Mouse (Mus musculus) cerebellum, adult 8-10 months (tissue): Measurements from ENCODE around the gene Ankrd39.
"Not testable (repeated sequence)": the region's sequence is repeated elsewhere in the genome, so short reads cannot be mapped to it uniquely, and the experiment has no call there.

Experiments
- DNase-seq: peaks from one replicate; pipeline ENCODE4 v3.0.0; 2022

Gene Ankrd39

GRCm38 (mm10) chr1:36551904-36552303, 4.7 kb upstream of the Ankrd39 start:
- DNase-seq = no peak

DNA sequence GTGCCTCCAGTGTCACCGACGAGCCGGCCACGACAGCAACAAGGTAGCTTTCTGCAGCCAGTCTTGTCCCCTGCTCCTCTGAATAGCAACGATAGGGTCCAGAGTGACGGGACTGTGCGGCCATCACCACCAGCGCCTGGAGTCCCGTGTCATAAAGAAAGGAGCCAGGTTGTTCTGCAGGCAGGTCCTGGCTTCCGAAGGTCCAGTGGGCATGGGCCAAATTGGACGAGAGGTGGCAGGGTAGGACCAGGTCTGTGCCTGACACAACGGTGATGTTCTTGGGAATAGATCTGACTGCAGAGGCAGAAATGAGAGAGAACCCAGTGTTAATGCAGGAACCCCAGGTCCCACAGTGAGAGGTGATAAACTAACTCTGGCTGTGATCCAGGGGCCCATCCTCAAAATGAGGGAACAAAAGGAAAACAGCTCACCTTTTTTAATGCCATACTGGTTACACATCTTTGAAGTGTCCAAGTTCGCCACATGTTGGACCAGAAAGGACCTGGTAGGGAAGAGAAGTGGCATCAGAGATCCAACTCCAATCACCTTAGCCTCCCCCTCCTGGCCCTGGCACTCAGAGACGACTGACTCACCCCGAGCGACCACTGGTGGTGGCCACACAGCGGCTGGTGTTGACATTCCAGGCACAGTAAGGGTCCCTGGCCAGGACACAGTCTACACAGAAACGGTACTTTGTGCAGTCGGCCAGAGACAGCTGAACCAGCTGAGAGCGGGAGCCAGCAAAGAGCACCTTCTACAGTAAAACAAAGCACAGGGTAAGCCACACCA, 3.0 kb upstream of the Ankrd39 start:
- DNase-seq = peak; percentile 51

GRCm38 (mm10) chr1:36549491-36549890, 2.2 kb upstream of the Ankrd39 start:
- DNase-seq = no peak

- no peak for DNase-seq
Observed at GRCm38 (mm10) chr1:36548771-36549170, 1.5 kb upstream of the Ankrd39 start.

- DNase-seq = no peak
Observed at GRCm38 (mm10) chr1:36547981-36548598, 845 bp upstream of the Ankrd39 start.

- DNase-seq = no peak
Observed at GRCm38 (mm10) chr1:36545845-36546600, 1.2 kb downstream of the Ankrd39 start.

DNA sequence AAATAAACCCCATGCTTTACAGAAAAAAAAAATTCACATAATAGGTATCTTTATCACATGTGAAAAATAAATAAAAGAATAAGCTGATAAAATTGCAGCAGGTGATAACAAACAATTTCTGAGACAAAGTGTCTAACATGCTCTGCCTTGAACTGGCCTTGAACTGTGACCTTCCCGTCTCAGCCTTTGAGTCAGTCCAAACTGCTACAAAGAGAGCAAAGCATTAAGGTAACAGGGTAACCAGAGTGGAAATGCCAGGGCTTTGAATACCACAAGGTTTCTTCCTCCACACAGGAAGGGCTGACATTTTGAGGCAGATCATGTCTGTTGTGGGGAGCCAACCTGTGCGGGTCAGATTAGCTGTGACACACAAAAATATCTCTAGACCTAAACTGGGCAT, 1.9 kb downstream of the Ankrd39 start:
- no peak for DNase-seq

- no peak for DNase-seq
Observed at GRCm38 (mm10) chr1:36542925-36543324, 4.3 kb downstream of the Ankrd39 start.

GRCm38 (mm10) chr1:36541844-36542243, 5.4 kb downstream of the Ankrd39 start:
- peak; percentile 58 for DNase-seq

GRCm38 (mm10) chr1:36540807-36541206, 6.4 kb downstream of the Ankrd39 start:
- no peak for DNase-seq

DNA sequence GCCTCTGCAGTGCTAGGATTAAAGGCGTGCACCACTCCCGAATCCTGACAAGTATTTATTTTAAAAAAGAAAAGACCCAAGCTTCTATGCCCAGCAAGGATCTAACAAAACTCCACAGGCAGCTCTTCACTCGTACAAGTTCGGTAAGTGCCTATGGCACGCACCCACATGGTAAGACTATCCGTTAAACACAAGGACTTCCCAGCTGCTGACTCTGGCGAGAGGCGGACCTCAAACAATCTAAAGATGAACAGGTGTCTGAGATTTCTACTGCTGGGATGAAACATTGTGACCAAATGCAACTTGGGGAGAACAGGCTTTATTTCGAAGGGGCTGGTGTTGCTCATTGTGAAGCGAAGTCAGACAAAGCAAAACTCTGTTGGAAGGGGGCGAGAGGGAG, 7.1 kb downstream of the Ankrd39 start:
- DNase-seq = no peak

DNA sequence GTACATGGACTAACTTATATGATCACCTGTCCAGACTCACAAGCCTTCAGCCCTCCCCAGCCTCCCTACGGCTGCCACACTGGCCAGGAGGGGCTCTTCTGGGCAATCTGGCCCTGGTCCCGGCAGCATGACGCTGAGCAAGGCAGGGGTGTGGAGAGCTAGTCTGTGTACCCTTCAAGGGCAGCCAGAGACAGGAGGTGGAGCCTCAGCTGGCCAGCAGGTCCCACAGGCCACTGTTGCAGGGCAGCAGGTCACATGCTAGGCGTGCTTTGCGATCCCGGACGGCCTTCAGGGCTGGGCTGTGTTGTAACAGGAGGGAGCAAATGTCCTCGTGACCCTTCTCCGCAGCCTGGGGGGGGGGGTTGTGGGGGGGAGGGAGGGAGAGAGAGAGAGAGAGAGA, 8.1 kb downstream of the Ankrd39 start, which contains the start of gene Gm42417:
Gene Gm42417 (minus strand): TSS at position 244 of the 400 bp plus-strand sequence.
- DNase-seq = no peak

DNA sequence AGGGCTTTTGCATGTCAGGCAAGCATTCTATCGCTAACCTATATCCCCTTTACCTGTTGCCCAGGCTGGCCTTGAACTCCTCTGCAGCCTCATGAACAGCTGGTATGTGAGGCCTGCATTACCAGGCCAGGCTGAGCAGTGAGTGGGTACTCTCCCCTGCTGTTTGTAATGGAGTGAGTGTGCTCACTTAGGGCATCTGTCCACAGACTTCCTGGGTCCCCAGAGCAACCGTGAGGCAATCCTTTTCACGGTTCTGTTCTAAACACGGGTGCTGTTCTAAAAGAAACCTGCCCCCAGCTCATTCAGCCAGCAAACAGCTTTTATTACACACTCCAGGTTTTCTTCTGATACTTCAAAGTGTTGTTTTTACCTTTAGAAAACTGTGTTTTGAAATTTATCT, 8.5 kb downstream of the Ankrd39 start:
- no peak for DNase-seq

DNA sequence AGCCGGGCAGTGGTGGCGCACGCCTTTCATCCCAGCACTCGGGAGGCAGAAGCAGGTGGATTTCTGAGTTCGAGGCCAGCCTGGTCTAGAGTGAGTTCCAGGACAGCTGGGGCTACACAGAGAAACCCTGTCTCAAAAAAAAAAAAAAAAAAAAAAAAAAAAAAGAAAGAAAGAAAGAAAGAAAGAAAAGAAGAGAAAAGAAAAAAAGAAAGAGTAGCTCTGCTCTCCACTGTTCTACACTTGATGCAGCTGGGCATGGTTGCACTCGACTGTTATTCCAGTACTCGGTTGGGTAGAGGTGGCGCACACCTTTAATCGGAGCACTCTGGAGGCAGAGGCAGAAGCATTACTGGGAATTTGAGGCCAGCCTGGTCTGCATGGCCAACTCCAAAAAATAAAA, 10.5 kb downstream of the Ankrd39 start, which contains the start of gene Ankrd23:
Gene Ankrd23 (minus strand): TSS at position 101 of the 400 bp plus-strand sequence.
- DNase-seq = not testable (repeated sequence)

DNA sequence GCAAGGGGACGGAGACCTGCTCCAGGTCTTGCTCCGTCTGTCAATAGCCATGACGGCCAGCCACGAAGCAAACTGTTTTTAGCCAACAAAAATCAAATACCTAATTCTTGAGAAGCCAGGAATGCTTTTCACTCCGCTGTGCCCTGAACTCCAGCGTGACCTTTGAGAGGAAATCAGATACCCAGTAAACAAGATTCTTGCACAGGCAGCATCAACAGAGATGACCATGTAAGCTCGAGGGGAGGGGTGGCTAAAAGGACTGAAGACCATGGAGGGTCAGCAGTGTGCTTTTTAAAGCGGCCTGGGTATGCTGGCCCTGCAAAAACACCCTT, 10.9 kb downstream of the Ankrd39 start:
- no peak for DNase-seq

- no peak for DNase-seq
Observed at GRCm38 (mm10) chr1:36535477-36536396, 11.5 kb downstream of the Ankrd39 start.

DNA sequence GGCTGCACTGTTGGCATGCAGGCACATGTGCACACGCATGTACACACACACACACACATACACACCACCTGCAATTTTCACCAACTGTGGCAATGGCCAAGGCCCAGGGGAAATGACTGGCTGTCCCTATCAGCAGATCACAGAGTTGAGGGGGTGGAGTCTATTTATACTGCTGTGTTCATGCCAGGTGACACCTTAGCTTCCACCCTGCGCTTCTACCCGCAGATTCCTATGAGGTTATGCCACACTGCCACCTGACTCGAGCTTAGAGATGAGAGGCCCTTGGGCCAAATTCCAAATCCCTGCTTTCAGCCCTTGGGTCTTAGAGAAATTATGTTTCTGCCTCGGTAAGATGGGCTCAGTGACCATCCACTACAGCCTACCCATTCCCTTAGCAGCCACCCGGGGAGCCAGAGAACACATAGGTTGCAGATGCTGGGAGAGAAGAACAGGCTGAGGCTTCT, 12.6 kb downstream of the Ankrd39 start:
- DNase-seq = no peak

DNA sequence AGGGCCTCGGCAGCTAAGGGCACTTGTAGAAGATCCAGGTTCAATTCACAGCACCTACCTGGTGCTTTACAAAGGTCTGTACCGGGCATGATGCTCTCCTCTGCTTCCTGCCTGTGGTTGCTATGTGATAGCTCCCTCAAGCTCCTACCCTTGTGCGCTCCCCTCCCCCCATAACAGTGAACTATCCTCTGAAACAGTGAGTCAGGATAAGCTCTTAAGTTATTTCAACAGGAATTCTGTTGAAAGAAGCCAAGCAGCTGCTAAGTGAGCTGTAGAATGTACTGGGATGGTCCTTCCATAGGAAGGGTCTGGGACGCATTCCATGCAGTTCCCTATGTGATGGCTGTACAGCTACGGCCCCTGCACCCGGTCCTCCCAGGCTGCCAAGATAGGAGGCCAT, 13.7 kb downstream of the Ankrd39 start:
- no peak for DNase-seq

DNA sequence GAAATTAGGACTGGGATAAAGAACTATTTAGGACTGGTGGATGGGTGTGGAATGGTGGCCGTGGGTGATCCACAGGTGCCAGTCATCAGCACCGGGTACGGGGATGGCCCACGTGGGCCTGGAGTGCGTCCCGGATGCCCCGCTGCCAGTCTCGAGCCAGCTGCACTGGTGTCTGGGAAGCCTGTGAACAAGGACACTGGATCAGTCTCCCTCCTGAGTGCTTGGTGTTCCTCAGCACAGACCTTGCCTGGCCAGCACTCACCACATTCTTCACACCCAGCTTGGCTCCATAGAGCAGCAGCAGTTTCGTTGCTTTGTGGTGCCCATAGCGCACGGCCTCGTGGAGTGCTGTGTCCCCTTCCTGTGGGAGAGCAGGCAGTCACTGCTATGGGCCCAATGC, 15.8 kb downstream of the Ankrd39 start:
- no peak for DNase-seq

- DNase-seq = no peak
Observed at GRCm38 (mm10) chr1:36530962-36531361, 16.3 kb downstream of the Ankrd39 start.

GRCm38 (mm10) chr1:36530485-36530884, 16.8 kb downstream of the Ankrd39 start:
- DNase-seq = no peak

- no peak for DNase-seq
Observed at GRCm38 (mm10) chr1:36529875-36530274, 17.4 kb downstream of the Ankrd39 start.

GRCm38 (mm10) chr1:36529274-36529673, 18.0 kb downstream of the Ankrd39 start:
- DNase-seq = no peak
